Mouse (Mus musculus) stomach, postnatal 0 days (tissue): ENCODE data around the gene Cox7b2. TPM values are rescaled to one million over a fixed set of nuclear protein-coding genes. Genes with fewer than 3 reads are reported as not detected.
"Not testable (repeated sequence)": the region's sequence is repeated elsewhere in the genome, so short reads cannot be mapped to it uniquely, and the experiment has no call there.

Source experiments
- ATAC-seq: fragments of 200-750 bp; cut with Nextera tagmentation; 2 replicates; pipeline ENCODE4 v1.8.0; 2017; ENCODE audit not compliant: low FRiP score, low TSS enrichment
- DNase-seq: peaks from one replicate; pipeline ENCODE4 v3.0.0-alpha.2; 2016; ENCODE audit warnings: low spot score
- H3K27ac ChIP-seq: fragments of 300-500 bp; sonication (generic); replicated peaks from 2 replicates; pipeline ENCODE4 v1.5.1; 2014; ENCODE audit warnings: mild to moderate bottlenecking, control low read depth
- H3K27me3 ChIP-seq: fragments of 300-500 bp; sonication (generic); 2 replicates; pipeline ENCODE4 v1.6.1; 2014; ENCODE audit warnings: low read length; ENCODE audit not compliant: control insufficient read depth, insufficient read depth
- H3K36me3 ChIP-seq: fragments of 300-500 bp; sonication (generic); 2 replicates; pipeline ENCODE4 v1.6.1; 2014; ENCODE audit warnings: low read length, mixed read lengths; ENCODE audit not compliant: control insufficient read depth, insufficient read depth
- H3K4me1 ChIP-seq: fragments of 300-500 bp; sonication (generic); replicated peaks from 2 replicates; pipeline ENCODE4 v1.6.1; 2014; ENCODE audit warnings: antibody characterized with exemption; ENCODE audit not compliant: control insufficient read depth, insufficient read depth
- H3K4me2 ChIP-seq: fragments of 300-500 bp; sonication (generic); replicated peaks from 2 replicates; pipeline ENCODE4 v1.6.1; 2014; ENCODE audit warnings: low read depth, mild to moderate bottlenecking, control low read depth, moderate library complexity
- H3K4me3 ChIP-seq: fragments of 300-500 bp; sonication (generic); 2 replicates; pipeline ENCODE4 v1.5.1; 2014; ENCODE audit warnings: low read depth, low read length, control low read depth
- H3K9ac ChIP-seq: fragments of 300-500 bp; sonication (generic); 2 replicates; pipeline ENCODE4 v1.6.1; 2014; ENCODE audit warnings: mild to moderate bottlenecking, low read length, control low read depth, mixed read lengths
- H3K9me3 ChIP-seq: fragments of 300-500 bp; sonication (generic); 2 replicates; pipeline ENCODE4 v1.6.1; 2016; ENCODE audit warnings: low read length; ENCODE audit not compliant: control insufficient read depth
- CTCF ChIP-seq: IDR thresholded peaks from 2 replicates; pipeline ENCODE4 v1.5.1; 2016; ENCODE audit warnings: antibody characterized with exemption, low read depth, mild to moderate bottlenecking, moderate library complexity
- EP300 ChIP-seq: optimal IDR thresholded peaks from 2 replicates; pipeline ENCODE3; 2016; ENCODE audit warnings: antibody characterized with exemption
- WGBS: fragments of 180-500 bp; shearing (Covaris S2); extraction: QIAGEN DNeasy Blood & Tissue Kit; methylation state at CpG from one replicate; pipeline ENCODE4 v1.1.7; 2014; 5-methylcytosine and 5-hydroxymethylcytosine counted together
- polyA plus RNA-seq: library from polyadenylated mRNA; unstranded; fragments of >200 nt; fragmentation: Nextera tagmentation; extraction: Ambion mirVana; gene quantifications from 2 replicates; pipeline ENCODE4 v1.2.1, GENCODE M21; 2015

The Cox7b2 gene
- 0.25 and 0.27 TPM in 2 replicates for polyA plus RNA-seq

DNA sequence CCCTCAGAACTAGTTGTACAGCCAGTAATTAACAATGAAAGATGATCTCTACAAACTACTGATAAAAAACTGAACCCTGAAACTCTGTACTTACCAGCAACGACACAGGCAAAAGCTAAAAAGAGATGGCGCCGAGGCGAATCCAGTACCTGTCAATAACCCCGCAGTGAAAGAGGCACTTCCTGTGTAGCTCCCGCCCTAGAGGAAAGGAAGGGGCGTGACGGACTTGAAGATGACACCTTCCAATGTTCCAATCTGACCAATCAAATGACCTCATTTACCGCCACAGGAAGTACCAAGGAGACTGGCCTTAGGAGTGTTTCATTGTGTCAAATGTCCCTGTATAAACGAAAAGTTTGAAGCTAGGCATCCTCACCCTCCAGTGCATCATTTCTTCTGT, at the start of gene Cox7b2:
Gene Cox7b2 (minus strand): TSS at position 127 of the 400 bp plus-strand sequence.
- Histone ChIP-seq H3K4me1 (no peaks in the 10 kb centered on the region), H3K4me3 (no peak within 1 kb of the TSS), H3K27ac (no peak within 1 kb of the TSS), H3K27me3 (no peaks in the 10 kb centered on the region), H3K9ac (no peak within 1 kb of the TSS), H3K9me3 (no peaks in the 10 kb centered on the region), H3K36me3 (no peaks in the 10 kb centered on the region), H3K4me2 (no peak within 1 kb of the TSS)
- TF ChIP-seq CTCF (no peak), EP300 (no peak)
- DNase-seq (no peak), ATAC-seq (no peak)
- WGBS = 91% methylated on average over 10 of the region's 10 CpGs

DNA sequence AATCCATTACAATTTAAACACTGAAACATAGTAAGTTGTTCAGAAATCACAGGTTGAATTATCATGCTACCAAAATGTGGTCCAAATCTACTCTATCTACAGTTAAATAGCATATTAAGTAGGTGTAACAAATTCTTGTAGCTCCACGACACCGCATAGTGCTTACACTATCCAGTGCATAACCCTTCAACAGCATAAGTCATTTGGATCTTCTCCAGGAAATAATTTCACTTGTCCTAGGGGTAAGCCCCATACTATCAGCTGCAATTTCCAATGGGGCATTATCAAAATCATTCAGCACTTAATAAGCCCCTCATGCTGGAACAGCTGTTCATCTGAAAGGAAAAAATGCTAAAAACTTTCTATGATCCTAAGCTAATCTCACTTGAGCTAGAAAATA, 47.3 kb upstream of the Cox7b2 start:
- Histone ChIP-seq H3K4me1 (no peaks in the 10 kb centered on the region), H3K9me3 (no peaks in the 10 kb centered on the region), H3K9ac (no peak overlapping the region), H3K4me2 (no peak overlapping the region), H3K27ac (no peak overlapping the region), H3K27me3 (no peaks in the 10 kb centered on the region), H3K4me3 (no peak overlapping the region), H3K36me3 (no peaks in the 10 kb centered on the region)
- ATAC-seq = no peak
- WGBS = 70% methylated on average over 2 of the region's 2 CpGs
- TF ChIP-seq EP300 (no peak), CTCF (no peak)
- DNase-seq = no peak

DNA sequence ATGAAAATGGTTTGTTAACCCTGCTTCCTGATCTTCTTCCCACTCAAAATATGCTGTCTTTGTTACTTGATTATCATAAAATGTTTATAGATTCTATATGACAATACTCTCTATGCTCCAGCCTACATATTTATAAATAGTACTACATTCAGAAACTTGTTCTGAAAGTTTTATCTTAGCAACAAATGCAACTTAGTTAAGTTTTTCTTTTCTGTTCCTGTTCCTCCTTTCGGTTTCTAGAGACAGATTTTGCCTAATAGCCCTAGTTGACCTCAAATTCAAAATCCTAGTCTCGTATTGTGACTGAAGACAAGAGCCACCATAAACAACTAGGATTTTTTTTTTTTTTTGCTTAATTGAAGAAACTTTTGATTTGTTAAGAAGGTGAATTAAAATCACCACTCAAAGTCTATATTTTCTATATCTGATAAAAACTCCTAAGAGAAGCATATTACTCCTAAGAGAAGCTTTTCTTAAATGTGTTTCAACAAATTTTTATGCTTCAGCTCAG, 45.8 kb upstream of the Cox7b2 start:
- H3K4me1 ChIP-seq = no peaks in the 10 kb centered on the region
- no peak overlapping the region for H3K4me2 ChIP-seq
- no peak overlapping the region for H3K4me3 ChIP-seq
- 76% methylated on average over 2 of the region's 2 CpGs for WGBS
- no peaks in the 10 kb centered on the region for H3K36me3 ChIP-seq
- no peaks in the 10 kb centered on the region for H3K27me3 ChIP-seq
- no peak for ATAC-seq
- TF ChIP-seq EP300 = no peak
- no peak for TF ChIP-seq CTCF
- no peaks in the 10 kb centered on the region for H3K9me3 ChIP-seq
- DNase-seq = no peak
- no peak overlapping the region for H3K9ac ChIP-seq
- no peak overlapping the region for H3K27ac ChIP-seq

DNA sequence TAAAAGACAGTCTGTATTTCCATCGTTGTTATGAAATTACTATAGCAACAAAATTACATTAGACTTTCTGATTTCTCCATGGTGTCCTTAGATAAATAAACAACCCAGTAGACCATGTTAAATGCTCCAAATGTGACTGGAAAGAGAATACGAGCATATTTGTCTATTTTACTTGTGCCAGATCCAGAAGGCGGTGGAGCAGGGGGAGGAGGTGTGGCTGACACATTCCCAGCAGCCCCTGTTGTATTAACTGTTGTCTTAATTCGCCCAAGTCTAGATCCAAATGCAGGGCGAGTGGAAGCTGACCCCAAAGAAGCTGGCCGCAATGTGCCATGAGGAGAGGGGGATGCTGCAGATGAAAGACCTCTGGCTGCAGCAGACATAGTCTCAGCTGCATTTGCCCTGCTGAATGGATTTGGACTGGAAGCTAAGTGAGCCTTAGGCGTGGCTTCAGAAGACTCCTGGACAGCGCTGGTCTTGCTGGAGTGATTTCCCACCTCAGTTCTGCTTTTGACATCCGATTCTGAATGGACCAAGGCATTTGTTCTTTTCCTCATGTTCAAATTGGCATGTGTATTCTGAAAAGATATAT, 23.7 kb upstream of the Cox7b2 start:
- H3K27me3 ChIP-seq = no peaks in the 10 kb centered on the region
- no peaks in the 10 kb centered on the region for H3K9me3 ChIP-seq
- 68% methylated on average over 9 of the region's 9 CpGs for whole genome bisulfite sequencing
- ATAC-seq (no peak), DNase-seq (no peak)
- no peak overlapping the region for H3K9ac ChIP-seq
- no peak for TF ChIP-seq CTCF
- TF ChIP-seq EP300 = no peak
- H3K4me3 ChIP-seq = no peak overlapping the region
- H3K4me1 ChIP-seq = no peaks in the 10 kb centered on the region
- H3K27ac ChIP-seq = no peak overlapping the region
- H3K4me2 ChIP-seq = no peak overlapping the region
- H3K36me3 ChIP-seq = no peaks in the 10 kb centered on the region

DNA sequence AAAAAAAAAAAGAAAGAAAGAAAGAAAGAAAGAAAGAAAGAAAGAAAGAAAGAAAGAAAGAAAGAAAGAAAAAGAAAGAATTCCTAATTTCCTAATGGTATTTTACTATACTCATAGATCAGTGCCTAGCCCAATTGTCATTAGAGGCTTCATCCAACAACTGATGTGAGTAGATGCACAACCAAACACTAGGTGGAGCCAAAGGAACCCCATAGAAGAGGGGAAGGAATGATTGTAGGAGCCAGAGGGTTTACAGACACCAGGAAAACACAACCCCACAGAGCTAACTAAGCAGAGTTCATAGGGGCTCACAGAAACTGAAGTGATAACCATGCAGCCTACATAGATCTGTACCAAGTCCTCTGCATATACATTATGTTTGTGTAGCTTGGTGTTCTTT, 2.5 kb downstream of the Cox7b2 start:
- Histone ChIP-seq H3K9me3 (no peaks in the 10 kb centered on the region), H3K4me1 (no peaks in the 10 kb centered on the region), H3K27me3 (no peaks in the 10 kb centered on the region), H3K9ac (no peak overlapping the region), H3K36me3 (no peaks in the 10 kb centered on the region), H3K4me2 (no peak overlapping the region), H3K4me3 (no peak overlapping the region), H3K27ac (no peak overlapping the region)
- TF ChIP-seq EP300 (no peak), CTCF (peak; percentile 65)
- ATAC-seq (no peak), DNase-seq (peak; percentile 17)

DNA sequence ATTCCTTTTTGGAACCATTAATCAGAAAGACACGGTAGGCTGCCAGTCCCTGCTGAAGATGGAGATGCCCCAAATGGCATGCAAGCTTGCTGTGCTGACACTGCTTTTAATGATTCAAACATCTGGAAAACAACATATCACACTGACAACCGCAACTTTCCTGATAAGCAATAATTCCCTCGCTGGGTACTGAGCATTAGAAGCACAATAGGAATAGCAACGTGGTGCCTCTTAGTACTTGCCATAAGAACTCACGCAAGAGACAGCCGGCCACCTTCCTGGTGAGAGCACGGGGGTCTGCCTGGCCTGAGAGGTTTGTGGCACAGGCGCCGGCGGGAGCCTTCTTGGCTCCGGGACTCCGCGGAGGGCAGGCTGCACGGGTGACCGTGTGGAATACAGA, 22.5 kb downstream of the Cox7b2 start:
- not testable (repeated sequence) for H3K27me3 ChIP-seq, H3K4me2 ChIP-seq, H3K27ac ChIP-seq, H3K9me3 ChIP-seq, DNase-seq, H3K36me3 ChIP-seq, H3K9ac ChIP-seq, H3K4me1 ChIP-seq, H3K4me3 ChIP-seq, ATAC-seq
- WGBS = 71% methylated on average over 10 of the region's 15 CpGs
